Mouse (Mus musculus) mouse embryonic stem cell (cell line): ENCODE data around the gene Frzb.
"Not testable (repeated sequence)": the region's sequence is repeated elsewhere in the genome, so short reads cannot be mapped to it uniquely, and the experiment has no call there.

ENCODE experiments used
- in situ Hi-C, 2 experiments: fragments of 300-500 bp; cut with MboI; formaldehyde crosslinking; loops; 1 replicate in 1 of 2; 3 replicates in 1 of 2; pipeline ENCODE4 v1.14.3; 2019 to 2020; ENCODE audit warnings: low sequenced_read_pairs in 2 of 2, low pct_unique_long_range_greater_than_20kb in 1 of 2, mixed read lengths in 1 of 2; ENCODE audit not compliant: unreplicated experiment in 1 of 2

The Frzb gene

DNA sequence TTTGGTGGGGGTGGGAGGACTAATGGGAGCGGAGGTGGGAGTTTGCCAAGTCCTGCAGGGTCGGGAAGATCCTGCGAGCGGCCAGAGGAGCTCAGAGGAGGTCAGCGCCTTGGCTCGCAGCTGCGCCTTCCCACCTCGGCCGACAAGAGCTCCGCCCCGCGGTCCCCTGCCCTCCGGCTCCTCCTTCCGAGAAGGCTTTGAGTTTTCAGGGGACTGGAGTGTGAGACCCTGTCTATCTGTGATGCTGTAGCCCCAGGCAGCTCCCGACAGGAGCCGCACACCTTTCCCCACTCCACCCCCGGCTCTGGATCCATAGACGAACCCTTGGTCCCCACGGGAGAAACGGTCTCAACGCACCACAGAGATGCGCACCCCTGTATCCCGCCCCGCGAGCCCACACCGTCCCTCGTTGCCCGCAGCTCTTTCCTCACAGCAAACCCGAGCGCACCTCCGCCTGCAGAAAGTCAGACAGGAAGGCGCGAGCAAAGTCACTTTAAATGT lies at the start of gene Frzb:
TSS of gene Frzb (minus strand) at position 335 of the 501 bp plus-strand sequence.
- in situ Hi-C loops: no loop called here

DNA sequence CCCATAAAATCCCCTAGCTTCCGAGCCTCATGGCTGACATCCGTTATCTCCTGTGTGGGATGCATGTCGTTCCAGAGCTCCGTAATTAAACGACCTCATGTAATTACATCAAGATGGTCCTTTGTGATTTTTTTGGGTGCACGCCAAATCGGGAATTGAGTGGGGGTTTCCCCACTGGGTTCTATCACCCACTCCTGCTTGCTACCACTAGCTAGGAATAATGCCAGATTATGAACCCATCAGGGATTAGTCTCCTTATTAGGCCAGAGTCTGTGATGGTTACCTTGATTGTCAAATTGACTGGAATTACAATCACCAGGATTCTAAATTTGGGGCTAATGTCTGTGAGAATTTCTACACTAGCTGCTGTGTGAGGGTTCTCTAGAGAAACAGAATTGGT lies 47.9 kb upstream of the Frzb start:
- in situ Hi-C loops: not testable (repeated sequence)

- in situ Hi-C loops: no loop called here
Measured at GRCm38 (mm10) chr2:80486851-80487250, 39.4 kb upstream of the Frzb start.

DNA sequence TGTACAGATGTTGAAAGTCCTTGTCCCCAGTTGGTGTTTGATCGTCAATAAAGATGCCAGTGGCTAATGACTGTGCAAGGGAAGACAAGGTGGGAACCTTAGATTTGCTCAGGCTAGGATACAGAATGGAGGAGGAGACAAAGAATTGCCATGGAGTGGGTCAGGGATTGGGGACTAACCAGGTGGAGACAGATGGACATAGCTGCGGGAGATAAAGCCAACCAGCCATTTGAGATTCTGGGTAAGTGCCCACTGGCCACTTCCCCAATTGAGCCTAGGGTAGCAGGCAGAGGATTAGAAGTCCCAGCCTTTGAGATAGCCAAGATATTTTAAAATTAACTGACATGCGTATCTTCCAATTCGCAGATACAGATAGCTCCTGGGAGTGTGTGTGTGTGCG lies 37.5 kb upstream of the Frzb start:
- in situ Hi-C loops: no loop called here

DNA sequence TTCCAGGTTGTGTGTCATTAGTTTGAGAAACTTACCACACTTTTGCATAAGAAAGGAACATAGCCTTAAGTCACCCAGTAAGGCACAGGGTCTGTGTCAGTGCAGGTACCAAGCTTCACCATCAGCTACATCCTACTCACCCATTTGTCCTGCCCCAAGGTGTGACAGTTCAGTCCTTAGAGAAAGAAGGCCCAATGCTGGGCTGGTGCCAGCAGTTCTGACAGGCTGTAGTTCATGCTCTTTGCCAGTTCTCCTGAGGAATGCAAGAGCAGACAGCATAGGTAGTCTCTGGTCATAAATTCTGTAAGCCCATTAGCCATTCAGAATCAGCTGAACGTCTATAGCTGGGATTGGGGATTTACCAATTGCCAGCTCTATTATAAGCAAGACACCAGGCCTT lies 28.4 kb upstream of the Frzb start:
- in situ Hi-C loops: no loop called here

- in situ Hi-C loops: no loop called here
Measured at GRCm38 (mm10) chr2:80474247-80474796, 26.9 kb upstream of the Frzb start.

DNA sequence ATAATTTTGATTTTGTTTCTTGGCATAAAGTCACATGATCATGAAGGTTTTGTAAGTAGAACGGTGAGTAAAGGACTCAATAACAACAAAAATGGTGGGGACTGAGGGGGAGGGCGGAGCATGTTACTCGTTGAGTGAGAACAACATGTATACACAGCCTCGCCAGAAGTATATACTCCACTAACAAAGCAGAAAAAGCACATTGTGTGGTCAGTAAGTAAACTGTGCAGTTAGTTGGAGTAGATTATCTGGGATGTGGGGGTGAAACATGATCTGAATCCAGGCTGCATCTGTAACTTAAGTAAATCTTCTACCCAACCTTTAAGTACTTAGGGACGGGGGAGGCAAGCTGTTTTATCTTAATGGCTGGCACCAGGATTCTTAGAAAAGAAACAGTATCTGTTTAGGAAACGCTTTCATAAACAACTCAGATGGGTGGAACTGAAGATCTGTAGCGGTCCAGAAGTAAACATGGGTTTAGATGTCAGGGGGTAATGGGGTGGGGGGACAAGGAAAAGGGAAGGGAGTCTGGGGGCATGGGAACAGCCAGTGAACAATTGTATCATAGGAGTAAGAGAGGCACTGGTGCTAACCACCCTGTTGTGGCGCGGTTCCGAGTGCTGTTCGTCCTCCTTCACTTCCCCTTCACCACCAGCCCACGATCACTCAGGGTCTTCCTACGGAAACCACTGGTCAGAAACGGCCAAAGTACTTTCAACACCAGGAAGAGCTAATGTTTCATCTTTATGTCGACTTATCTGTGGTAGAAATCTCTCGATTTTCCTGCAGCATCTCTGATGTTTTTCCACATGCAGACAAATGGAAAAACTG lies 18.8 kb upstream of the Frzb start:
- in situ Hi-C loops: no loop called here

DNA sequence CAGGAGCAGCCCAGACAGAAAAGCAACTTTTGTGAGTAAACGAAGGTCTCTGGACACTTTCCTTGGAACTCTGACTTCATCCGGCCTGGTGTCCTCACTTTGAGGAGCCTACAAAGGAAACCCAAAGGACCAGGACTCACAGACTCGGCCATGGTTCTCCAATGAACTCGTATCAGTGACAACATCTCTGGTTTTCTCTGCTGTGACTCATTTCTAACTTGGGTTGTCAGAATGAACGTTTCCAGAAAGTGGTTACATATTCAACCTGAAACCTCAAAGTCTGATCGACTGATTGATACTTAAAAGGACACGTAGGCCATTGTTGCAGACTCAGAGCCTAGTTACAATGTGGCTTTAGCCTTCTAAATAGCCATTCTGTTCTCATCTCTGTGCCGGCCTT lies 14.4 kb upstream of the Frzb start:
- in situ Hi-C loops: no loop called here

- in situ Hi-C loops: no loop called here
Measured at GRCm38 (mm10) chr2:80448231-80448630, 806 bp upstream of the Frzb start.

GRCm38 (mm10) chr2:80446308-80447151 lies 895 bp downstream of the Frzb start:
- in situ Hi-C loops: no loop called here

GRCm38 (mm10) chr2:80445926-80446307 lies 1.5 kb downstream of the Frzb start:
- in situ Hi-C loops: no loop called here

DNA sequence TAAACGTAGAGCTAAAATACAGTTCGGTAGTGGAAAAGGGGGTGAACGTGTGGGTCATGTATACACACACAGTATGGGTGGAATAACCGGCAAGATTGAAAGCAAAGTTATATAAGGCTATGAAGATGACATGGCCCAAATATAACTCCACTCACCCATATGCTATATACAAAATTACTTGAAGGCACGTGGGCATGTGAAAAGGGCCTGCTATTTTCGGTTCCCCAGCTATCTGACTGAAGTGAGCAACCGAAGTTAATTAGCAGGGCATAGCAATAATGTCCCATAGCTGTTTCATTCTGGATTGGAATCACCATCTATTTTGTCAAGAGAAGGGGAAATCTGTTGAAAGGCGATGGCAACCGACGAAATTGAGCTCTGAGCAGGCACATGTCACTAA lies 1.9 kb downstream of the Frzb start:
- in situ Hi-C loops: no loop called here

DNA sequence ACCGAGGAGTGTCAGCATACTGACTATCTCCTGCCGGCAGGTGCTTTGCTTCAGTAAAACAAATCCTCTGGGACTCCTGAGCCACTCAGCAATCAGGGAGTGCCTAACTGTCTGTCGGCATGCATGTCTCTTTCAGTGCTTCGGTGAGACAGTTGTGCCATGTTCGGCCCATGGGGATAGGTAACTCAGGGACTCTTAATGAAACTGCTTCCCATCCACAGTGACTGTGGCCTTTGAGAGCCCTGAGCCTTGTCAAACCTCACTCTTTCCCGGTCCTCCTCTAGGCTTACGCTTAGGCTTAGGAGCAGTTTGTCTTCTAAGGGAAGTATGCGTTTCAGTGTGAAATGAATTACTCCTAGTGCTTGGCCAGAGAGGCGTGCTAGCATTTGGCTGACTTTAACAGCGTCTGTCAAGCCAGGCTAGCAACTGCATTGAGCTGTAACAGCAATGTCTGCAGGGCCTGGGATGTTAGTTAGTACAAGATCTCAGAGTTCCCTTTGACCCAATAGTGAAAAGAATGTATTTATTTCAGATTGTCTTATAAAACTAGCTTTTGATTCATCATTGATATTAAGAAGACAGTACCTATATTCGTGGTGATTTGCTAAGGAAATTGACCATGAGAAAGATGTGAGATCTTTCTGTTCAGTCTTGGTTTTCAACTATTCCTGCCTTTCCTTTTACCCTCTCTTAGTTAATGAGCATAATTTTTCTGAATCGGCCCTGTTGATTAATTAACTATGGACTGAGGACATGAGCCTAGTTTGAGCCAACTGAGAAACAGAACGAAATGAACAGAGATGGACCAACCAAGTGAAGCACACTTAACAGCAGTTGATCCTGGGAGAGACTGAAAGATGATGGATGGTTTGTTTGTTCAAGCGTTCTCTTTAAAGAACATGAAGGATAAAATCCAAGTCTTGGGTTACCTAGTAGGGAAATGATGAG lies 2.7 kb downstream of the Frzb start:
- in situ Hi-C loops: no loop called here

DNA sequence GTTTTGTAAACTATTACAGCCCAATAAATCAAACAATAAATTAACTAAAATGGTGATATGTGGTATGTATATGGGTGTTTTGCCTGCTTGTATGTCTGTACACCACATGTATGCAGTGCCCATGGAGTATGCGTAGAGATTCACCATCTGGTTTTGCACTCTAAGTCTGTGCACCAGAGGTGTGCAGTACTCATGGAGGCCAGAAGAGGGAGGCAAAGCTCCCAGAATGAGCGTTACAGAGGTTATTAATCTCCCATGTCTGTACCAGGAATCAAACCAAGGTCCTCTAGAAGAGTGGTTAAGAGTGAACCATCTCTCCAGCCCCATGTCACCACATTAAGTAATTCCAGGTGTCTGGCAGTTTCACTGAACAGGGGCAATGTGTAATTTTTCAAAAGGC lies 3.5 kb downstream of the Frzb start:
- in situ Hi-C loops: no loop called here

DNA sequence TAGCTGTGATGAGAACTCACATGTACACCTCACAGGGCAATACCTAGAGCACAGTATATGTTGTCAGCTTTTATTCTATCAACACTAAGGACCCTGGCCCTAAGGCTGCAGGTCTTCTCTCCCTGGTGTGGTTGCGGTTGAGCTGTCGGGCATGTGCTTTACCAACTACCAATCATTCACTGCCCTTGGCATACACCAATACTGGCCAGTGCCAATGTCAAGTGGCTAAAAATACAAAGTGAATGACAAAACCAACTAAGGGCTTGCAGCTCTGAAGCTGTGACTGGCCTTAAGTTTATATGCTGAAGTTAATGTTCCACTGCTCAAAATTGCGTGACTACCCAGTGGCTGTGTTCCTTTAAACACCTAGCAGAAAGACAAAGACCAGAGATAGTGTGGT lies 6.0 kb downstream of the Frzb start:
- in situ Hi-C loops: no loop called here

- in situ Hi-C loops: no loop called here
Measured at GRCm38 (mm10) chr2:80438854-80439253, 8.6 kb downstream of the Frzb start.

- in situ Hi-C loops: no loop called here
Measured at GRCm38 (mm10) chr2:80437401-80437800, 10.0 kb downstream of the Frzb start.
